Mouse (Mus musculus) adrenal gland, adult 18-20 months (tissue): Measurements from ENCODE around the gene Anks1. TPM values are rescaled to one million over a fixed set of nuclear protein-coding genes. Genes with fewer than 3 reads are reported as not detected.

Experiments used
- DNase-seq, 2 experiments: peaks; one replicate each; pipeline ENCODE4 v3.0.0; 2021 to 2022; ENCODE audit warnings: low spot score in 2 of 2
- total RNA-seq, 2 experiments: library from RNA; stranded (reverse); gene quantifications; 1 replicate in 1 of 2; 2 replicates in 1 of 2; pipeline ENCODE4 v1.2.3; 2021

The Anks1 gene
- total RNA-seq, 2 experiments from 2014 or later: 23.6 to 29.1 TPM

DNA sequence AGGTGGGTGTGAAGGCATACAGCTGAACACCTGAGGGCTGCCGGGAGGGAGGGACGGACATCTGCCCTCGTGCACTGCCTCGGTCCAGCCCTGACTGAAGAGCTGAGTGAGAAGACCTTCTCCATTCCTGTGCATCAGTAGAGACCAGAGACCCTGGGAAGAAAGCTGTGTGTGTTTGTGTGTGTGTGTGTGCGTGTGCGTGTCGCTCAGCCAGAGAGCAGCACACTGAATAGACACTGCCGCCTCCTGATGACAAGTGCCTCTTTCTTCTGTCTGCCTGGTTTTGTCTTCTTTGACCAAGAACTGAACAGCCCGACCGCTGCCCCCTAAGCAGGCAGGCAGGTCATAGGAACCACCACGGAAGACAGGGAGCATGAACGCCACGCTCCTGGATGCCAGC is 132.2 kb downstream of the Anks1 start:
- DNase-seq: no peak

GRCm38 (mm10) chr17:28042299-28042771 is 133.2 kb downstream of the Anks1 start:
- no peak for DNase-seq

DNA sequence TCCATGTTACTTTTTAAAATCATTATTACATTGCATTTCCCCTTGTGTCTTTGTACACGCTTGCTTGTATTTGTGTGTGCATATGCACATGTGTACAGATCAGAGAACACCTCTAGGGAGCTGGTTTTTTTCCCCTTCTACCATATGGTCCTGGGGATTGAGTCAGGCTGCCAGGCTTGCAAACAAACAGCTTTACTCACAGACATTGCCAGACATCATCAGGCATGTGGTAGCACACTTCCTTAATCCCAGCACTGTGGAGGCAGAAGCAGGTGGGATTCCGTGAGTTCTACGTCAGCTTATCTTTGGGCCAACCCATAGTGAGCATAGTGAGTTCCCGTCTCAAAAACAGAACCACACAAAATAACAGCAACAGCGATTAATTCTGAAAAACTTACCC is 137.9 kb downstream of the Anks1 start:
- DNase-seq: no peak

GRCm38 (mm10) chr17:28047520-28047919 is 138.4 kb downstream of the Anks1 start:
- no peak for DNase-seq

GRCm38 (mm10) chr17:28048425-28048824 is 139.3 kb downstream of the Anks1 start:
- no peak for DNase-seq

DNA sequence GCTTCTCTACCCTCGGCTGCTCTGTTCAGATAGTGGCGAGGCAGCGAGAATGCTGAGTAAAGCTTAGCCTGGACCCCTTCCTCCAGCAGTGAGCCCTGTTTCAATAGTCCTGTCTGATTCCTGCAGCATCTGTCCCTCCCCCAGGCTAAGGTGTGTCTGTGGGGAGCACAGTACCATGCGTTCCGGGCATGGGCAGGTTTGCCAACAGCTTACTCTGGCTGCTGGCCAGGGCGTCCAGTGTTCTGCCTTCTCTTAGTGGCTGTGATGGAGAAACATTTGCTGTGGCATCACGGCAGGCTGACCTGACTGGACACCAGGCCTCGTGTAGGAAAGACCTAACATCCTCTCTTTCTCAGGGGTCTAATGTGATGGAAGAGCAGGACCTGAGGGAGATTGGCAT is 141.1 kb downstream of the Anks1 start:
- no peak for DNase-seq

DNA sequence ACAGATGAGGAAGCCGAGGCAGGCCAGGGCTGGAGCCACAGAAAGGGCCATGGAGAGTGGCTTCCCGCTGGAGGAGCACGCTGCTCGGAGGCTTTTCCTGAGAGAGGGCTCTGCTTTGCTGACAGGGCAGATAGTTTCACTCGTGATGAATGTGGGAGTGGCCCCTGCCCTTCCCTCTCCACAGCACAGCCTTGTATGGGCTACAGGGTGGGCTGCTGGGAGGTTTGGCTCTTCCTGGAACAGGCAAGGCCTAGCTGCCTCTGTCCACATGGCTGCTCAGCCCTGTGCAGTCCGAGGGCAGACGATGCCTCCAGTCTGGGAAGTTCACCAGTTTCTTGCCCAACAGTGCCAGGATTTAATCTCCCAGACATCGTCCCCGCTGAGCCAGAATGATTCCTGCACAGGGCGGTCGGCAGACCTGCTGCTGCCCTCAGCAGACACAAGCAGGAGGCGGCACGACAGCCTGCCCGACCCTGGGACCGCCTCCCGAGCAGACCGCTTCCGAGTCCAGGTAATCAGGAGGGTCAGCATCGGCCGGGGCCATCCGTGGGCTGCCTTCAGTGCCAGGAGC is 143.3 kb downstream of the Anks1 start:
- DNase-seq: no peak

DNA sequence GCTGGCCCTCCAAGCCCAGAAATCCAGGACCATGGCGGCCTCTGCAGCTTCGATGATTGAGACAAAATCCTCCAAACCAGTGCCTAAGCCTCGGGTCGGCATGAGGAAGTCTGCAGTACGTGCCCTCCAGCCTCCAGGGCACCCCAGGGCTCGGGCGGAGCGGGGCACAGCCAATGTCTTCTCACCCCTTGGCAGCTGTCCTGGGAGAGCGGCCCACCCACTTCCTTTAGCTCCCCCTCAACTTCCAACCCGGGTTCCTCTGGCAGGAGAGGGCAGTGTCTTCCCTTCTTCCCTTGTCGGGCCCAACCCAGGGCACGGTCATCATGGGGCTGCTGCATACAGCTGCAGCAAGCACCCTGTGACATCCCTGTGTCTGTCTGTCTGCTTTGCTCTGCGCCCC is 149.2 kb downstream of the Anks1 start:
- DNase-seq: no peak

GRCm38 (mm10) chr17:28060681-28061080 is 151.6 kb downstream of the Anks1 start:
- DNase-seq: no peak

GRCm38 (mm10) chr17:28061472-28061871 is 152.4 kb downstream of the Anks1 start:
- DNase-seq: no peak

DNA sequence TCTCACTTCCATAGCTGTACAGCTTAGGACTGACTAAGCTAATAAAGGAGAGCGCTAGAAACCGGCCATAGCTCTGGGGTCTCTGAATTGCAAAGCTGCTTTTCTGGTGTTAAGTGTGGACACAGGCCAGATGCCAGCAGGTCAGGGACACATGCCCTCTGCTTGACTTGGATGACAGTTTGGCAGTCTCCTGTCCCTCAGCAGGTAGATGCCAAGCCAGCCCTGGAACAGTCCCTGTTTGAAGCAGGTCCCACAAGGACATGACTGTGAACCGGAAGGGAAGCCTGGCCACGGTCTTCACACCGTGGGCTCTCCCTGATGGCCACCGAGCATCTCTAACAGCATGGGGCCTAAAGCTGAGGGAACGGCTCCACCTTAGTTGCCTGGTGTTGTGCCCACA is 153.6 kb downstream of the Anks1 start:
- no peak for DNase-seq

DNA sequence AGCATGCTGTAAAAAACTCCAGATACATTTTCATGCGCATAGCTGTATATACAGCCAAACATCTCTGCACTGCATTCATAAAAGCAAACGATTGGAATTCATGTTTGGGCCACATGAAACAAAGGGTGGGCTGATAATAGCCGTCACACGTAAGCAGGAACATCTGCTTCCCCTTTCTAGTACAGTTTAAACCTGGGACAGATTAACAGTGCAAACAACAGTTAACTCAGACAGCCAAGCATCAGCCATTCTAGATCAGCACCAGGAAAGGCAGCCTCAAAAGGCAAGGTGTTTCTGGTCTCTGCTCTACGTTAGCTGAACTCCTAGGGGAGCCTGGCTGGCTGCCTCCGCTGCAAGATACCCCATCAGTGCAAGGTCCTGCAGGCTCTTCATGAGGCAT is 154.1 kb downstream of the Anks1 start:
- DNase-seq: no peak

- DNase-seq: no peak
Observed at GRCm38 (mm10) chr17:28067303-28067702, 158.2 kb downstream of the Anks1 start.

GRCm38 (mm10) chr17:28069446-28069845 is 160.3 kb downstream of the Anks1 start:
- no peak for DNase-seq

- peak; percentile 69 to 74 for DNase-seq
Observed at GRCm38 (mm10) chr17:28070256-28070655, 161.2 kb downstream of the Anks1 start.

- no peak for DNase-seq
Observed at GRCm38 (mm10) chr17:28072730-28073129, 163.6 kb downstream of the Anks1 start.

DNA sequence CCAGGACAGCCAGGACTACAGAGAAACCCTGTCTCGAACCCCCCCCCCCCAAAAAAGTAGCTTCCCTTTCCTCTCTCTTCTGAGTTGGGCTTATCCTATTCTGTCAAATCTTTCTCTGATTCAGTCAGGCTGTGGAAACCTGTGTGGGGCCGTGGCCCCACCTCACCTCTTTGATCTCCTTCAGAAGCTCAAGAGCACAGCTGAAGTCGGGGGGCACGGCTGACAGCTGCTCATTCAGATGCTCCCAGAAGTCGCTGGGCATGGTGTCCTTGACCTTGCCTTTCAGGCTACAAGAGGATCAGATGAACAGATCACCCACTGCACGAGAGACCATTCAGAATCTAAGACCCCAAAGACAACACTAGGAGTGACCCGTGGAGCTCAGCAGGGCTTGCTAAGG is 165.4 kb downstream of the Anks1 start:
- no peak for DNase-seq

GRCm38 (mm10) chr17:28078028-28078427 is 168.9 kb downstream of the Anks1 start:
- no peak for DNase-seq

DNA sequence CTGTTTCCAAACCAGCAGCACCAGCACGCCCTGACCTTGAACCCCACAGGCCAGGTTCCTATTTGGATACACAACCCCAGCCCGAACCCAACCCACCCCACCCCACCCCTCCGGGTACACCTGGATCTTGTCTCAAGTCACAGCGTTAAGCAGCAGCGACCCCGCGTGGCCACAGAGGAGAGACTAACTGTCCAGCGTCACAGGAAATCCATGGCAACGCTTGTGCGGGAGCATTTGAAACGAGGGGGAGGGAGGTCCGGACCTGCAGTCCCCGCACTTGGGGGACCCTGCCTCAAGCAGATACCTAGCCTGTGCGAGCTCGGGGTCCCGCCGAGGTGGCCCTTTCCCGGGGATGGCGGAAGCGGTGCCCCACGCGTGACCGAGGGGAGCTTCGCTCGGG is 170.5 kb downstream of the Anks1 start:
- peak; percentile 80 to 87 for DNase-seq

DNA sequence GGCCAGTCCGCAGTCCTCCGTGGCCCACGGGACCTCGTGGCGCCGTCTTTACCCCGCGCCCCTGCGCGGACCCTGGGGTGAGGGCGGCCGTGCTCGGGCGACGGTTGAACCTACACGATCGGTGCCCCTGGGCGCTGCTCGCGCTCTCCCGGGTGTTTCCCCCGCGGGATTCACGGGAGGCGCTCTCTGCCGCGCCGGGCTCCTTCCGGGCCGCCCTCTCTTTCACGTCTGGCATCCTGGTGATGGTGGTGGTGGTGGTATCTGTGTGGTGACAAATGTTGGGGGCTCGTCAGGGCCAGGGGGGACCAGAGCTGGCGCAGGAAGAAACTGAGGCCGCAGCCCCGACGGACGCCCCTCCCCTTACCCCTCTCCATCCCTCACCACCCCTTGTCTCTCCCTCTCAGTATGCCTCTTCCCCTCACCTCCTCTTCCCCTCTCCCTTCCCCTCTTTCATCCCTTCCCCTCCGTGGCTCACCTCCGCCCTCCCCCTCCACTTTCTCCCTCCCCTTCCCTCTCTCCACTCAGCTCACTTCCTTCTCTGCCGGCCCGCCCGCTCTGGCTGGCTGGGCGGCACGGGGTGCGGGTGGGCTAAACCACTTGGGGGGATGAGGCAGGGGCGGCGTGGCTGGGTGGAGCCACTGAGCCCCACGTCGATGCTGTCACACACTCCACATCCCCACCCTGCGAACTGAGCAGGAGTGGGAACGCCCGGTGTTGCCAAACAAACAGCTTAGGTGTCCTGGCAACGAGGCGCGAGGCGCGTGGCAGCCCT is 171.1 kb downstream of the Anks1 start, which contains the start of gene Tcp11:
Tcp11 (minus strand) TSS at position 595 of the 772 bp plus-strand sequence.
- peak in 1 of 2 experiments; percentile 18 for DNase-seq

DNA sequence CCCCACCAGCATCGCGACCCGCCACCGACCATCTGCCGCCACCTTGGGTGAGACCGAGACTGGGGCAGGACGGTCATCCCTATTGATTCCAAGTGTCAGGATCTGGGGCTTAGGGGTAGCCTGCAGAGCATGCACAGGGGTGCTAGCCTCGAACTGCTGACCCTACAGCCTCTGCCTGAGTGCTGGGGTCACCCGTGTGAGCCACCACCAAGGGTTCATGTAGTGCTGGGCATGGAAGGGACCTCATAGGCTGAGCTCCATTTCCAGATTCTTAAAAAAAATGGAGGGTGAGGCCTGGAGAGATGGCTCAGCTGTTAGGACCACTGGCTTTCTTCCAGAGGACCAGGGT is 171.7 kb downstream of the Anks1 start:
- DNase-seq: no peak

DNA sequence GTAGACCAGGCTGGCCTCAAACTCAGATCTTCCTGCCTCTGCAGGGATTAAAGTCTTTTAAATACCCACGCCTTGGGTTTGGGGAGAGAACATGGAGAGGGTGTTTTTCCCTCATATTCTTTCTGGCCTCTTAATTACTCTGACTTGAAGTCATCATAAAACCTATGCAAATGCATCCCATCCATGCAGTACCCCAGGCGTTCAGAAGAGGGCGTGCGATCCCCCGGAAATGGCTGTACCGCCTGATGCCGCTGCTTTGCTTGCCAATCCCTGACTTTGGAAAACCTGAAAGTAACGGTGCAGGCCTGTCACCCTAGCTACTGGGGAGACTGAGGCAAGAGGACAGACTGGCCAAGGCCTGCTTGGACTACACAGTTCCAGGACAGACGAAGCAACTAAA is 172.3 kb downstream of the Anks1 start:
- peak; percentile 45 to 53 for DNase-seq

DNA sequence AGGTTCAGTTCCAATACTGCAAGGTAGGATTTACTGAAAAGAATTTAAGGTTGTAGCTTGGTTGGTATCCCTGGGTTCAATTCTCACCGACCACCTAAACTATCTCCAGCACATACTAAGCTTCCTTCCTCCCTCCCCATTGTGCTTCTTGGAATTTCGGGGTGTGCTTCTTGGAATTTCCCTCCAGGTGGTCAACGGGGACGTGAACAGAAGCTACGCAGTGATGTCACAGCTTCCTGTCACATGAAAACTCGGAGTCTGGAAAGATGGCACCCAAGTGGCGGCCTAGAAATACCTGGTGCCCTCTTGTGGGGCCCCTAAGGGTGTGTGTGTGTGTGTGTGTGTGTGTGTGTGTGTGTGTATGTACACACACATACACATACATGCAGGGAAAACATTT is 172.8 kb downstream of the Anks1 start:
- DNase-seq: no peak
